Mouse (Mus musculus): Measurements from ENCODE around the gene Rgr.

Gene Rgr

GRCm38 (mm10) chr14:37048914-37049410 is at the start of gene Rgr:
TSS of gene Rgr (minus strand) at chr14:37048964.
- no peak for DNase-seq (ENCODE audit: low spot score in 2 of 2)

GRCm38 (mm10) chr14:37097956-37098530 is 49.3 kb upstream of the Rgr start, which contains the start of gene Cdhr1:
TSS of gene Cdhr1 (minus strand) at chr14:37098347.
- DNase-seq (ENCODE audit: low spot score in 2 of 2), result no peak

GRCm38 (mm10) chr14:37095556-37095955 is 46.8 kb upstream of the Rgr start:
- no peak for DNase-seq (ENCODE audit: low spot score in 2 of 2)

- DNase-seq (ENCODE audit: low spot score in 2 of 2), result no peak
Observed at GRCm38 (mm10) chr14:37094436-37094835, 45.7 kb upstream of the Rgr start.

- no peak for DNase-seq (ENCODE audit: low spot score in 2 of 2)
Observed at GRCm38 (mm10) chr14:37083755-37084154, 35.0 kb upstream of the Rgr start.

GRCm38 (mm10) chr14:37080724-37081123 is 32.0 kb upstream of the Rgr start:
- DNase-seq (ENCODE audit: low spot score in 2 of 2), result no peak

GRCm38 (mm10) chr14:37068516-37068915 is 19.8 kb upstream of the Rgr start:
- DNase-seq (ENCODE audit: low spot score in 2 of 2), result no peak

GRCm38 (mm10) chr14:37067629-37068028 is 18.9 kb upstream of the Rgr start, which contains the start of gene Lrit2:
TSS of gene Lrit2 (plus strand) at chr14:37067929.
- DNase-seq (ENCODE audit: low spot score in 2 of 2), result no peak

GRCm38 (mm10) chr14:37066636-37067035 is 17.9 kb upstream of the Rgr start:
- no peak for DNase-seq (ENCODE audit: low spot score in 2 of 2)

GRCm38 (mm10) chr14:37064849-37065248 is 16.1 kb upstream of the Rgr start:
- DNase-seq (ENCODE audit: low spot score in 2 of 2), result no peak

GRCm38 (mm10) chr14:37034432-37034831 is 14.3 kb downstream of the Rgr start:
- DNase-seq (ENCODE audit: low spot score in 2 of 2), result no peak

- peak; percentile 10 to 46 for DNase-seq (ENCODE audit: low spot score in 2 of 2)
Observed at GRCm38 (mm10) chr14:37033241-37033640, 15.5 kb downstream of the Rgr start.

- DNase-seq (ENCODE audit: low spot score in 2 of 2), result no peak
Observed at GRCm38 (mm10) chr14:37032481-37033104, 16.2 kb downstream of the Rgr start.

GRCm38 (mm10) chr14:37028555-37028954 is 20.2 kb downstream of the Rgr start:
- DNase-seq (ENCODE audit: low spot score in 2 of 2), result no peak

GRCm38 (mm10) chr14:37027951-37028350 is 20.8 kb downstream of the Rgr start:
- no peak for DNase-seq (ENCODE audit: low spot score in 2 of 2)

GRCm38 (mm10) chr14:37027248-37027933 is 21.4 kb downstream of the Rgr start:
- DNase-seq (ENCODE audit: low spot score in 2 of 2), result no peak

GRCm38 (mm10) chr14:37015894-37016293 is 32.9 kb downstream of the Rgr start:
- no peak for DNase-seq (ENCODE audit: low spot score in 2 of 2)

GRCm38 (mm10) chr14:37013644-37014043 is 35.1 kb downstream of the Rgr start:
- no peak for DNase-seq (ENCODE audit: low spot score in 2 of 2)

GRCm38 (mm10) chr14:37009686-37010085 is 39.1 kb downstream of the Rgr start:
- DNase-seq (ENCODE audit: low spot score in 2 of 2), result no peak

- DNase-seq (ENCODE audit: low spot score in 2 of 2), result no peak
Observed at GRCm38 (mm10) chr14:37006489-37006888, 42.3 kb downstream of the Rgr start.

- DNase-seq (ENCODE audit: low spot score in 2 of 2), result no peak
Observed at GRCm38 (mm10) chr14:37005865-37006264, 42.9 kb downstream of the Rgr start.

- DNase-seq (ENCODE audit: low spot score in 2 of 2), result no peak
Observed at GRCm38 (mm10) chr14:37003431-37004095, 45.2 kb downstream of the Rgr start.

Measured in natural killer cell, adult 2 months (primary cell).